Mouse (Mus musculus) lung, postnatal 0 days (tissue): Measurements from ENCODE around the gene Gap43. TPM values are rescaled to one million over a fixed set of nuclear protein-coding genes. Genes with fewer than 3 reads are reported as not detected.

ENCODE experiments used
- ATAC-seq: fragments of 200-750 bp; cut with Nextera tagmentation; 2 replicates; pipeline ENCODE4 v1.8.0; 2017; ENCODE audit warnings: moderate library complexity
- DNase-seq: peaks from one replicate; pipeline ENCODE4 v3.0.0-alpha.2; 2016; ENCODE audit warnings: low spot score
- H3K27ac ChIP-seq: fragments of 300-500 bp; sonication (generic); 2 replicates; pipeline ENCODE4 v1.5.1; 2014; ENCODE audit warnings: antibody characterized with exemption, mild to moderate bottlenecking, low read length, mixed read lengths
- H3K27me3 ChIP-seq: fragments of 300-500 bp; sonication (generic); replicated peaks from 2 replicates; pipeline ENCODE4 v1.6.1; 2014; ENCODE audit warnings: low read length, mixed read lengths; ENCODE audit not compliant: insufficient read depth
- H3K36me3 ChIP-seq: fragments of 300-500 bp; sonication (generic); 2 replicates; pipeline ENCODE4 v1.6.1; 2014; ENCODE audit warnings: low read length, mixed read lengths; ENCODE audit not compliant: insufficient read depth
- H3K4me1 ChIP-seq: fragments of 300-500 bp; sonication (generic); 2 replicates; pipeline ENCODE4 v1.6.1; 2014; ENCODE audit warnings: antibody characterized with exemption, low read depth, low read length, mixed read lengths; ENCODE audit not compliant: insufficient read depth
- H3K4me2 ChIP-seq: fragments of 300-500 bp; sonication (generic); replicated peaks from 2 replicates; pipeline ENCODE4 v1.6.1; 2014; ENCODE audit warnings: low read depth, mild to moderate bottlenecking, low read length, moderate library complexity, mixed read lengths
- H3K4me3 ChIP-seq: fragments of 300-500 bp; sonication (generic); 2 replicates; pipeline ENCODE4 v1.5.1; 2014; ENCODE audit warnings: low read depth, low read length
- H3K9ac ChIP-seq: fragments of 300-500 bp; sonication (generic); replicated peaks from 2 replicates; pipeline ENCODE4 v1.6.1; 2014; ENCODE audit warnings: low read depth, mild to moderate bottlenecking
- H3K9me3 ChIP-seq: fragments of 300-500 bp; sonication (generic); 2 replicates; pipeline ENCODE4 v1.6.1; 2016; ENCODE audit warnings: low read length, mixed read lengths
- CTCF ChIP-seq: IDR thresholded peaks from 2 replicates; pipeline ENCODE4 v1.5.1; 2016; ENCODE audit warnings: antibody characterized with exemption, mild to moderate bottlenecking
- EP300 ChIP-seq: IDR thresholded peaks from 2 replicates; pipeline ENCODE4 v1.6.1; 2016; ENCODE audit warnings: antibody characterized with exemption, mild to moderate bottlenecking, control low read depth
- WGBS: fragments of 180-500 bp; shearing (Covaris S2); extraction: QIAGEN DNeasy Blood & Tissue Kit; methylation state at CpG from one replicate; pipeline ENCODE4 v1.1.7; 2014; 5-methylcytosine and 5-hydroxymethylcytosine counted together
- microRNA-seq: library from miRNA; unstranded; fragments of <30 nt; microRNA quantifications from one replicate; pipeline ENCODE4, GENCODE M21; 2016
- polyA plus RNA-seq: library from polyadenylated mRNA; unstranded; fragments of >200 nt; fragmentation: Nextera tagmentation; extraction: Ambion mirVana; gene quantifications from 2 replicates; pipeline ENCODE4 v1.2.1, GENCODE M21; 2015

The Gap43 gene
- polyA plus RNA-seq, 1 experiment from 2014 or later, result 16.3 TPM

GRCm38 (mm10) chr16:42231306-42231705, 109.1 kb downstream of the Gap43 start:
- H3K27ac ChIP-seq, result no peak overlapping the region
- no peaks in the 10 kb centered on the region for H3K36me3 ChIP-seq
- no peaks in the 10 kb centered on the region for H3K27me3 ChIP-seq
- 58% methylated on average over 4 of the region's 4 CpGs for WGBS
- H3K4me1 ChIP-seq, result no peaks in the 10 kb centered on the region
- H3K4me3 ChIP-seq, result no peak overlapping the region
- TF ChIP-seq EP300 (no peak), CTCF (0 out of 2 replicates have a peak, but pooled peaks have one; percentile 14)
- ATAC-seq (no peak), DNase-seq (no peak)
- no peak overlapping the region for H3K9ac ChIP-seq
- no peak overlapping the region for H3K4me2 ChIP-seq
- no peaks in the 10 kb centered on the region for H3K9me3 ChIP-seq

Small RNA genes within 50 kb of the gene (microRNA-seq; reads per million reads assigned to microRNA genes)
- 3.2 reads per million, percentile 8 among the genes with 10 or more reads in this experiment for gene Mir6540
